In genomic region chr7:136332805-136333204, GRCm38 (mm10) we compare ENCODE assay signal across 18 mouse cellular contexts.
A peak's percentile ranks its signal among the peaks of the same experiment; 100 is the strongest.
DNase-seq lines count a peak whose midpoint lies in the region; ATAC-seq and TF ChIP-seq lines count a peak whose summit lies in the region.
"Had no signal": no experiment of that assay in that cellular context is flagged by ENCODE, and none has a peak within 500 bp of the region (broad histone marks: within the 10 kb centered on the region; RNA-seq: fewer than 3 reads in every experiment).

No protein-coding gene starts in this region.

- H3K9ac ChIP-seq in kidney, postnatal 0 days (ENCODE audit: low read depth, low read length), result no peak overlapping the region
- H3K9ac ChIP-seq: embryonic facial prominence, embryonic 12.5 days; heart, embryonic 12.5 days; hindbrain, embryonic 13.5 days; liver, embryonic 13.5 days had no signal

- peak; percentile 19 for DNase-seq in kidney, postnatal 0 days (ENCODE audit: low spot score)
- no peak for DNase-seq in kidney, adult 18-20 months
- DNase-seq in ES-CJ7 (ENCODE audit: low read depth, low spot score) (peak; percentile 39), WW6 (ENCODE audit: low read depth, low spot score) (peak; percentile 11)
- DNase-seq in forelimb bud, embryonic 11.5 days (ENCODE audit: low read depth, low spot score), result peak; percentile 43
- DNase-seq in B cell, adult 2 months, result no peak
- DNase-seq in cerebellum, postnatal 14 days, result no peak
- DNase-seq: adrenal gland, postnatal 14 days; cerebellum, adult 9-10 months; kidney, adult 8-10 months; kidney, postnatal 4 days; layer of hippocampus, postnatal 36 days; liver, embryonic 13.5 days; lung, postnatal 36 days had no signal

- H3K4me2 ChIP-seq in kidney, postnatal 0 days (ENCODE audit: low read length), result no peak overlapping the region
- H3K4me2 ChIP-seq: embryonic facial prominence, embryonic 12.5 days; heart, embryonic 12.5 days; hindbrain, embryonic 13.5 days; liver, embryonic 13.5 days; midbrain, embryonic 11.5 days had no signal

- peak; percentile 48; the same call in 1 of the 2 replicates for TF ChIP-seq CTCF in kidney, postnatal 0 days (IDR thresholded peaks at IDR 0.05; ENCODE audit: low read depth)

- H3K9me3 ChIP-seq in kidney, postnatal 0 days (replicated peaks; ENCODE audit: low read length), result no peaks in the 10 kb centered on the region
- H3K9me3 ChIP-seq: embryonic facial prominence, embryonic 12.5 days; heart, embryonic 12.5 days; hindbrain, embryonic 13.5 days; liver, embryonic 13.5 days had no signal

- H3K4me1 ChIP-seq in kidney, postnatal 0 days (replicated peaks; ENCODE audit: insufficient read depth, low read length), result no peaks in the 10 kb centered on the region
- H3K4me1 ChIP-seq: embryonic facial prominence, embryonic 12.5 days; liver, embryonic 13.5 days had no signal

- ATAC-seq in kidney, postnatal 0 days (replicated peaks; ENCODE audit: low FRiP score, low read depth), result no peak

- no peak overlapping the region for H3K27ac ChIP-seq in kidney, postnatal 0 days
- H3K27ac ChIP-seq: embryonic facial prominence, embryonic 12.5 days; hindbrain, embryonic 13.5 days; liver, embryonic 13.5 days had no signal

- 59% methylated on average over 4 of the region's 4 CpGs for WGBS in kidney, postnatal 0 days

- H3K36me3 ChIP-seq in kidney, postnatal 0 days (ENCODE audit: insufficient read depth, low read length), result no peaks in the 10 kb centered on the region
- H3K36me3 ChIP-seq: embryonic facial prominence, embryonic 12.5 days; heart, embryonic 12.5 days; hindbrain, embryonic 13.5 days; liver, embryonic 13.5 days had no signal

- H3K27me3 ChIP-seq in kidney, postnatal 0 days (ENCODE audit: insufficient read depth, low read length), result no peaks in the 10 kb centered on the region
- H3K27me3 ChIP-seq: embryonic facial prominence, embryonic 12.5 days; heart, embryonic 12.5 days; hindbrain, embryonic 13.5 days; liver, embryonic 13.5 days had no signal

- H3K4me3 ChIP-seq in kidney, postnatal 0 days (replicated peaks; ENCODE audit: low read depth, low read length), result no peak overlapping the region
- H3K4me3 ChIP-seq: embryonic facial prominence, embryonic 12.5 days; heart, embryonic 12.5 days; hindbrain, embryonic 13.5 days; liver, embryonic 13.5 days had no signal

Comparison
In these comparisons a context has a peak if more than half of its experiments do, and no peak if none do; other contexts are left out.
1. DNase-seq: peak in kidney, postnatal 0 days (single experiment), ES-CJ7 (single experiment), WW6 (single experiment) and forelimb bud, embryonic 11.5 days (single experiment); none in kidney, adult 18-20 months (single experiment), B cell, adult 2 months (0 of 2) and cerebellum, postnatal 14 days (0 of 2).